Mouse (Mus musculus) G1E (cell line): Measurements from ENCODE around the gene Nrap.

Source experiments
- CTCF ChIP-seq: IDR thresholded peaks from 2 replicates; pipeline ENCODE4 v1.5.1; 2012; ENCODE audit warnings: low read depth, low read length, inconsistent platforms, mixed read lengths
- GATA1 ChIP-seq: IDR thresholded peaks from 2 replicates; pipeline ENCODE4 v1.6.1; 2012; ENCODE audit warnings: borderline replicate concordance, low read length, inconsistent platforms, mixed read lengths
- TAL1 ChIP-seq: conservative IDR thresholded peaks from 2 replicates; pipeline ENCODE4 v1.6.1; 2012; ENCODE audit warnings: low read depth, low read length, inconsistent platforms, mixed read lengths

- no peak for TF ChIP-seq CTCF
- TF ChIP-seq TAL1 = no peak
- TF ChIP-seq GATA1 = no peak
Measured at GRCm38 (mm10) chr19:56343869-56344563, 45.8 kb downstream of the Nrap start.
